Mouse (Mus musculus) retina, embryonic 14.5 days (tissue): ENCODE measurements at regions not wholly inside any gene's neighbourhood (a gene's known extent, or its start where the extent isn't known, plus 50 kb on each side); places are given as distances from the start of the nearest gene placed in this dataset.

ENCODE experiments used
- DNase-seq: peaks from one replicate; pipeline ENCODE4 v3.0.0-alpha.2; 2015; ENCODE audit warnings: low spot score

GRCm38 (mm10) chr7:69398299-69398698, 649.3 kb upstream of the Arrdc4 start:
- peak; percentile 56 for DNase-seq

DNA sequence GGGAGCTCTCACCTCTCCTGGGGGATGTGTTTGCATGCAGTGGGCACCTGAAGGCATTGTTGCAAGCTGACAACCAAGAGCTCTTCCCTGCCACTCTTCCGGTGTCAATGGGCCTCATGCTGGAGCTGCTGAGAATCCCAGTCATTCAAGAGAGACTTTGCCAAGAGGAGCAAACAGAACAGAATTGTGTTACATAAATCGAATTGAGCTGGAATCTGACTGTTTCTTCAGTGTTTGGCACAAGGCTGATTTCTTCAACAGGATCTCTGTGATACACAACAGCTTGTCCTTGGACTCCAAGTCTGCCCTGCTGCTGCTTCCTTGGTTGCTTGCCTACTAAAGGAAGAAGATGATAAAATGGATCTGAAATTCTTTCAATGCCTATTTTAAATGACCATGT, 647.8 kb upstream of the Arrdc4 start:
- no peak for DNase-seq
